In genomic region chr4:40587254-40587653, GRCm38 (mm10) we compare ENCODE assay signal across 27 mouse cellular contexts.
"Had no signal": no experiment of that assay in that cellular context is flagged by ENCODE, and none has a peak within 500 bp of the region (broad histone marks: within the 10 kb centered on the region; RNA-seq: fewer than 3 reads in every experiment).

No protein-coding gene starts in this region.

- H3K4me2 ChIP-seq: heart, embryonic 11.5 days; heart, embryonic 13.5 days; heart, embryonic 15.5 days; hindbrain, embryonic 13.5 days; hindbrain, embryonic 15.5 days; limb, embryonic 13.5 days; limb, embryonic 15.5 days; liver, embryonic 12.5 days had no signal

- H3K4me3 ChIP-seq: gastrocnemius, adult 2 months; heart, adult 2 months; heart, embryonic 13.5 days; heart, embryonic 15.5 days; hindbrain, embryonic 13.5 days; hindbrain, embryonic 15.5 days; layer of hippocampus, adult 2 months; limb, embryonic 13.5 days; limb, embryonic 15.5 days; liver, embryonic 12.5 days had no signal

- H3K9ac ChIP-seq: heart, embryonic 13.5 days; heart, embryonic 15.5 days; hindbrain, embryonic 13.5 days; hindbrain, embryonic 15.5 days; limb, embryonic 13.5 days; limb, embryonic 15.5 days; liver, embryonic 12.5 days; liver, embryonic 14.5 days had no signal

- H3K4me1 ChIP-seq: heart, embryonic 15.5 days; hindbrain, embryonic 13.5 days; hindbrain, embryonic 15.5 days; limb, embryonic 13.5 days; liver, embryonic 12.5 days had no signal

- DNase-seq: gastrocnemius, adult 2 months; gastrocnemius, postnatal 10 days; gastrocnemius, postnatal 36 days; heart, adult 11 months; heart, adult 2 months; heart, postnatal 14 days; heart, postnatal 36 days; kidney, adult 18-20 months; kidney, adult 8-10 months; kidney, postnatal 10 days; kidney, postnatal 25 days; kidney, postnatal 4 days; layer of hippocampus, postnatal 36 days; left cerebral cortex, postnatal 4 days; lung, adult 18-20 months had no signal

- H3K27ac ChIP-seq: gastrocnemius, adult 2 months; heart, adult 2 months; heart, embryonic 13.5 days; heart, embryonic 15.5 days; hindbrain, embryonic 13.5 days; hindbrain, embryonic 15.5 days; hindbrain, postnatal 0 days; layer of hippocampus, adult 2 months; limb, embryonic 13.5 days; limb, embryonic 15.5 days; liver, embryonic 12.5 days; liver, embryonic 14.5 days had no signal

- H3K27me3 ChIP-seq: heart, embryonic 13.5 days; heart, embryonic 15.5 days; hindbrain, embryonic 13.5 days; hindbrain, embryonic 15.5 days; limb, embryonic 13.5 days; limb, embryonic 15.5 days; liver, embryonic 12.5 days had no signal

- H3K9me3 ChIP-seq: heart, embryonic 13.5 days; heart, embryonic 15.5 days; hindbrain, embryonic 13.5 days; hindbrain, embryonic 15.5 days; limb, embryonic 13.5 days; limb, embryonic 15.5 days; liver, embryonic 12.5 days had no signal

- H3K36me3 ChIP-seq: heart, embryonic 13.5 days; heart, embryonic 15.5 days; hindbrain, embryonic 13.5 days; hindbrain, embryonic 15.5 days; limb, embryonic 13.5 days; limb, embryonic 15.5 days; liver, embryonic 12.5 days had no signal

- ATAC-seq: hindbrain, postnatal 0 days; intestine, embryonic 16.5 days; liver, embryonic 12.5 days had no signal
